Mouse (Mus musculus): ENCODE measurements around the gene Gga1.
"Not testable (repeated sequence)": the region's sequence is repeated elsewhere in the genome, so short reads cannot be mapped to it uniquely, and the experiment has no call there.

The Gga1 gene

DNA sequence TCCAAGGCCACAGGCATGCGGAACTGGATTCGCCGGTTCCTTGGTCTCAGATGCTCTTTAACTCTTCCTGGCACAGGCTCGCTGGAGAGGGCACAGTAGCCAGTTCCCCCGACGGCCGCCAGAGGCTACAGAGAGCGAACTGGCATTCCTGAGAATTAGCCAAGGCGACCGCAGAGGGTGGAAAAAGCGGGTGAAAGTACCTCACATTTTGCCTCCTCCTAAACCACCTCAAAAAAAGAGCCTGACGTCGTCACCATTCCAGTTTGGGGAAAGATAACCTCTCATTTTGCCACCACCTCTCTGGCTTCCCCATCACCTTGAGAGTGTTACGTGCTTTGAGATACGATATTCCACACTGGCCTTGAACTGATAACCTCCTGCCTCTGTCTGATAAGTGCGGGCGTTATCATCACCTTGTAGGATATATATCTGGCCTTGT lies 713 bp upstream of the Gga1 start:
- peak; percentile 81 for DNase-seq (ENCODE audit: low spot score)

- no peak for DNase-seq (ENCODE audit: low spot score)
These were observed 910 bp downstream of the Gga1 start for GRCm38 (mm10) chr15:78877810-78878390.

- DNase-seq (ENCODE audit: low spot score), result not testable (repeated sequence)
These were observed 2.0 kb downstream of the Gga1 start for GRCm38 (mm10) chr15:78878792-78879516.

GRCm38 (mm10) chr15:78880432-78880831 lies 3.4 kb downstream of the Gga1 start:
- DNase-seq (ENCODE audit: low spot score), result no peak

DNA sequence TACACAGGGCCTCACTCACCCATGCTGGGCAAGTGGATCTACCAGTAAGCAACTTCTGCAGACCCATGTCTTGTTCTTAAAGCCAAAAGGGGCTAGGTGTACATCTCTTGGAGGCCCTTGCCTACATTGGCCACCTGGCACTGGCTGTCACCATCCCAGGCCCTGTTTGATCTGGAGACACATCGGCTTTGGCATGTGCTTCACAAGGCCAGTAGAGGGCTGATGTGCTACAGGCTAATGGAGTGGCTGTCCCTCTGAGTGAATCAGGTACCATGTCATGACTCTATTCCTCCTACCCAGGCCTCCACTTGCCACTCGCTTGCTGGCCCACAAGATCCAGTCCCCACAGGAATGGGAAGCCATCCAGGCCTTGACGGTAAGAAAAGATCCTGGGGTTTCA lies 4.8 kb downstream of the Gga1 start:
- DNase-seq (ENCODE audit: low spot score), result no peak

GRCm38 (mm10) chr15:78889401-78889853 lies 12.4 kb downstream of the Gga1 start:
- no peak for DNase-seq (ENCODE audit: low spot score)

DNA sequence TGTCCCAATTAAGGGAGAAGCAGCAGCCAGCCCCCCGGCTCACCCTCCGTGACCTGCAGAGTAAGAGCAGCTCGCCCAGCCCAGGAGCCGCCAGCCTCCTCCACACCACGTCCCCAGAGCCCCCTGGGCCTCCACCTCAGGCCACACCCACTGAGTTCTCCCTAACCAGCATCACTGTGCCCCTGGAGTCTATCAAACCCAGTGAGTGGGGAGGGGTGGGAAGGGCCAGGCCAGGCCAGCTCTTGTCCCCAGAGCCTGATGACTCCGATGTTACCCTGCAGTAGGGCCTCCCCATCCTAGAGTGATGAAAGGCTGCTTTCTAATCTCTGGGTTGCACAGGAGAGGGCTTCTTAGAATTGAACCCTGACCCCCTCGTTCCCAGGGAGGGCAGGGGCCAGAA lies 15.4 kb downstream of the Gga1 start:
- DNase-seq (ENCODE audit: low spot score), result no peak

DNA sequence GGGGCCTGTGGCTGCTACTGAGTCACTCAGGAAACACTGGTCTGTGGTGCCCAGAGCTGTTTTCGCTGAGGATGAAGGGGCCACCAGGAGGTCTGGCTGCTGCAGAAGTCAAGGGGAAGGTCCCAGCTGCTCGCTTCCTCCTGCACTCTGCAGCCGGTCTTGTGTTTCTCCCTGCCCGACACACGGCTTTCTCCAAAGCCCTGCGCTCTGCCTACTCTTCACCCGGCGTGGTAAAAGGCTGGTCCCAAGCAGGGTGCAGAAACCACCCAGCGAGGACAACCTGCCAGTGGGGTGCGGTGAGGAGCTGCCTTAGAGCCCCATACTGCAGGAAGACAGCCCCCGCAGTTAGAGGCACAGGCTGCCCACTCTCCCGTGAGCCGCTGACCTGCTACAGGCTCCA lies 17.7 kb downstream of the Gga1 start:
- no peak for DNase-seq (ENCODE audit: low spot score)

DNA sequence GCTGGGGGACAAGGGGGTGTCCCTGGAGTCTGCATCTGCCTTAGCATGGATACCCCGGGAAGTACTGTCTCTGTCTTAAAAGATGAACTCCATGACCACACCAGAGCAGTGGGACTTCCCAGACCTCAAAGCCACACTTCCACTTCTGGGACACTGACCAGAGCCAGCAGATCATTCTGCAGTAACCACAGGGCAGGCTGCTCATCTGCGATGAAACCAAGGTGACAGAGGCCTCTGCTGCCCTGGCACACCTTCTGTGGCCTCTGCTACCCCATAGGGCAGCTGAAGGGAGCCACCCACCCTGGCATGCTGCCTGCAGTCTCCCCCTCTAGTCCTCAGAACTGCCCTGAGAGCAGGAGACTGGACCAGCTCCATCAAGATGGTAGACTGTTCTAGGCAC lies 18.8 kb downstream of the Gga1 start:
- no peak for DNase-seq (ENCODE audit: low spot score)

DNA sequence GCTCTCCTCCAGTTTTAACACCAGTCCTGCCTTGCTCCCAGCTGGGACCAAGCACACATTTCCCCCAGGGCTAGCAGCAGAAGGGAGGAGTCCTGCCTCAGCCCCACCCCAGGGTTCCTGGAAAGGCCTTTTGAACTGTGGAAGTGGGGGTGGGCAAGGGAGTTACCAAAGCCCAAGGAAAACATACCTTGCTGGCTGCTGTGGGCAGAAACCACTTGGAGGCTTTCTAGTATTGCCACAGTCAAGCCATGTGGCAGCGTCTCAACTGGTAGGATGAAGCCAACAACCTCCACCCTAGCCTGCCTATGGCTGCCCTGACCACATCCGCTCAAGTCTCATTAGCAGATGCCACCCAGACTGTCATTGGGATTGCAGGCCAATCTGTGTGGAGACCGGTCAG lies 19.2 kb downstream of the Gga1 start:
- DNase-seq (ENCODE audit: low spot score), result no peak

GRCm38 (mm10) chr15:78897488-78897887 lies 20.5 kb downstream of the Gga1 start:
- no peak for DNase-seq (ENCODE audit: low spot score)

DNA sequence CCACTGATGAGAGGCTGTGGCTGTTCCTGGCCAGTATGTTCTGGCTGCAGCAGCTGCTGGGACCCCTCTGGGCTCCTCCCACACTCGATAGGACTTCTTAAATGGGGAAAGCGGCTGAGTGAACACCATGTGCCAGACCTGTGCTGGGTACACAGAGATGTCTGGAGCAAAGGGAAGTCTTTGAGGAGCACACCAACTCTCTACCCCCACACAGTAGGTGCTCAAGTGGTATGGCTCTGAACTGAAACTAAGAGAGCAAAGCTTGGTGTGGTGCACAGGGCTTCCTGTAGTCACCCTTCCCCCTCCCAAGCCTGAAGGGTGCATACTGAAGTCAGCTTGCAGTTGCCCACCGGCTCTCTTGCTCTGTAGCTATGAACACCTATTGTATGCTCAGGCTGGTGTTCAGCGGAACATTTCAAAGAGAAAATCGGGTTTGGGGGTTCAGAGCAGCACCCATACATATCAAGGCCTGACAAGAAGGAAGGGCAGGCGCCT lies 21.6 kb downstream of the Gga1 start:
- no peak for DNase-seq (ENCODE audit: low spot score)

DNA sequence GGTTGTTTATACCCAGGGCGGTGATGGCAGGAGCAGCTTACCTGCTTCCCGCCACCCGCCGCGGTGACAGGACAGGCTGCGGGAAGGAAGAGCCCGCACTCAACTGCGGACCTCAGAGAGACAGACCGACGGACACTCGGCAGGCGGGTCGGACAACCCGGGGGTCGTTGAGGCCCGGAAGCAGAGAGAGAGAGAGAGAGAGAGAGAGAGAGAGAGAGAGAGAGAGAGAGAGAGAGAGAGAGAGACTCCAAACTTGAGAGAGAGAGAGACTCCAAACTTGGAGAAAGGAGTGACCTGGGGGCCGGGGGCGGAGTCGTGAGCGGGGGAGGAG lies 22.4 kb downstream of the Gga1 start, which contains the start of gene Gm49510:
Gene Gm49510, plus strand, starts transcription at position 259 of the 331 bp plus-strand sequence.
- no peak for DNase-seq (ENCODE audit: low spot score)

DNA sequence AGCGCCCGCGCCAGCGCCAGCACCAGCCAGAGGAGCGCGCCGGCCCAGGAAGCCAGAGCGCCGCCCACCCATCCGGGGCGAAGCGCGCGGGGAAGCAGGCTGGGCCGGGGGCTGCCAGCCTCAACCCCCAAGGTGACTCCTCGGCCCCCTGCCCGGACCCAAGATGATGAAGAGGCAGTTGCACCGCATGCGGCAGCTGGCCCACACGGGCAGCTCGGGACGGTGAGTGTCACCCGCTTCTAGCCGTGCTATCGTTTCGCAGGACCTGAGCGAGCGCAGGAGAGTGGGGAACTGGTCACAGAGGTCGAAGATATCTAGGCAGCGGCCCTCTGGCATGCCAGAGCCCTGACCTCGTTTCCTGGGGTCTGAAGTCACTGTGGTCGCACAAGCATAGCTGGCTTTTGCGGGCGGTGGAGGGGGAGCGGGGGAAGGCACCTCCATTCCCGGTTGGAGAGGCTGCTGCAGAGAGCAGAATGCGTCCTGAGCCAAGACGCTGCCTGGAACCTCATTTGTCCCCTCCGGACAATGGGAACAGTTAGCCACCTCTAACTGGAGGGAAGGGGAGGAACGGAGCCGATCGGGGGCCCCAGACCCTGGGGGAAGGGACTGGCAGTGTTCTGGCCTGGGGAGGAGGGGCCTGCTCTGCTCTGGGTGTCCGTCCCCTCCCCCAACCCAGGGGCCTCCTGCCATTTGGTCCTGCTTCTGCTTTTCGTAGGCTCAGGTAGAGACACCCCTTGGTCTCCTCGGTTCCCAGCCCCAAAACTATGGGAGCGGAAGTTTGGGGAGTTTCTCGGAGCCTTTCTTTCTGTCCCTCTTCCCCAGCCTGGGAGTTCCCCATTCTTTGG lies 23.0 kb downstream of the Gga1 start, which contains the start of gene Sh3bp1:
Gene Sh3bp1, plus strand, starts transcription at position 29 of the 845 bp plus-strand sequence.
- DNase-seq (ENCODE audit: low spot score), result no peak

- DNase-seq (ENCODE audit: low spot score), result no peak
These were observed 23.8 kb downstream of the Gga1 start for GRCm38 (mm10) chr15:78900585-78901421.

- no peak for DNase-seq (ENCODE audit: low spot score)
These were observed 24.4 kb downstream of the Gga1 start for GRCm38 (mm10) chr15:78901422-78901789.

GRCm38 (mm10) chr15:78903243-78903642 lies 26.3 kb downstream of the Gga1 start:
- DNase-seq (ENCODE audit: low spot score), result peak; percentile 87

DNA sequence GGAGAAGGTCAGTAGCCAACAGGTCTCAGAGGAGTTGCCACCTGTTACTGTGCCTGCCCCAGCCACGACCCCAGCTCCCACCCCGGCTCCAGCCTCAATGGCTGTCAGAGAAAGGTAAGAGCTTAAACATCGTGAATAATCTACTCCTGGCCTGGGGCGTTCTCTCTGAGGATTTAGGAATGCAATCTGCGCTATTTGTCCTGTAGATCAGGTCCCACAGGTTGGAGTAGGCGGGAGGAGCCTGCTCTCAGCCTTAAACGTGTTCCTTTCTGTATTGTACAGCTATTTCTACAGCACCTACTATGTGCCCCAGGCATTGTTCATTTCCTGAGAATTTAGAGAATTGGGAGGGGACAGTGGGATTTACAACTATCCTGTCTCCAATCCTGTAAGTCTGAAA lies 31.4 kb downstream of the Gga1 start:
- DNase-seq (ENCODE audit: low spot score), result no peak

- no peak for DNase-seq (ENCODE audit: low spot score)
These were observed 32.0 kb downstream of the Gga1 start for GRCm38 (mm10) chr15:78908982-78909381.

- no peak for DNase-seq (ENCODE audit: low spot score)
These were observed 35.0 kb downstream of the Gga1 start for GRCm38 (mm10) chr15:78912040-78912439.

- peak; percentile 96 for DNase-seq (ENCODE audit: low spot score)
These were observed 36.7 kb downstream of the Gga1 start, which contains the start of gene Pdxp for GRCm38 (mm10) chr15:78913632-78914090. TSS of gene Pdxp (plus strand) at chr15:78913919.

Measured in layer of hippocampus, adult 11-12 months (tissue).